Mouse (Mus musculus): ENCODE results near the gene Grip2.
A peak's percentile ranks its signal among the peaks of the same experiment; 100 is the strongest.

The Grip2 gene

DNA sequence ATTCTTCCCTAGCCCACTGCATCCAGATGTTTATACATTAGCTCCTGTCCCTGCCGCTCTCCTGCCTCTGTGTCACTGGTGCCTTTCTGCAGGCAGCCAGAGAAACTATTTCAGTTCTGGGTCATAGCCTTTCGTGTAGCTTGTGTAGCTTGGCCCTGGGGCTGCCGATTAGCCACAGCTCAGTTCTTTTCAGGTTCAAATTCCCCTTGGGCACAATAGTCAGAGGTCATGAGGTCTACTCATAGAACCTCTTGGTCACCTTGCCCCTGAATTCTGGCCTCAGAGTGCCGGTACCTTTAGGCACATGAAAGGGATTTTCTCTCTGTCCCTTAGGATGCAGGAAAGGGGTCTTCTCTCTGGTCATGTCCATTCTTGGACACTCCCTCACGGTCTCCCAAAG is 80.3 kb downstream of the Grip2 start:
- TF ChIP-seq POU5F1 (IDR thresholded peaks at IDR 0.05; ENCODE audit: borderline replicate concordance, low read length), result no peak
- Histone ChIP-seq H3K4me3 (replicated peaks; ENCODE audit: low read length) (no peak overlapping the region), H3K27me3 (ENCODE audit: insufficient read depth, low read length) (no peaks in the 10 kb centered on the region), H3K9me3 (ENCODE audit: low read length) (no peaks in the 10 kb centered on the region), H3K4me1 (replicated peaks; ENCODE audit: low read depth, low read length) (peaks cover 36% of the 10 kb centered on the region), H3K36me3 (ENCODE audit: insufficient read depth, low read length) (peaks cover 97% of the 10 kb centered on the region)

GRCm38 (mm10) chr6:91745947-91746582 is 81.0 kb downstream of the Grip2 start:
- peaks cover 97% of the 10 kb centered on the region for H3K36me3 ChIP-seq (ENCODE audit: insufficient read depth, low read length)
- peaks cover 37% of the 10 kb centered on the region for H3K4me1 ChIP-seq (replicated peaks; ENCODE audit: low read depth, low read length)
- no peak overlapping the region for H3K4me3 ChIP-seq (replicated peaks; ENCODE audit: low read length)
- H3K9me3 ChIP-seq (ENCODE audit: low read length), result no peaks in the 10 kb centered on the region
- no peaks in the 10 kb centered on the region for H3K27me3 ChIP-seq (ENCODE audit: insufficient read depth, low read length)
- TF ChIP-seq CTCF (conservative IDR thresholded peaks at IDR 0.05; ENCODE audit: low read length) (no peak), POU5F1 (IDR thresholded peaks at IDR 0.05; ENCODE audit: borderline replicate concordance, low read length) (no peak), NANOG (IDR thresholded peaks at IDR 0.05; ENCODE audit: borderline replicate concordance, low read length) (no peak)

- Histone ChIP-seq H3K4me3 (replicated peaks; ENCODE audit: low read length) (no peak overlapping the region), H3K9me3 (ENCODE audit: low read length) (no peaks in the 10 kb centered on the region), H3K27me3 (ENCODE audit: insufficient read depth, low read length) (no peaks in the 10 kb centered on the region), H3K4me1 (replicated peaks; ENCODE audit: low read depth, low read length) (peaks cover 45% of the 10 kb centered on the region), H3K36me3 (ENCODE audit: insufficient read depth, low read length) (peaks cover 97% of the 10 kb centered on the region)
- TF ChIP-seq CTCF (conservative IDR thresholded peaks at IDR 0.05; ENCODE audit: low read length), result no peak
- no peak for TF ChIP-seq NANOG (IDR thresholded peaks at IDR 0.05; ENCODE audit: borderline replicate concordance, low read length)
- TF ChIP-seq POU5F1 (IDR thresholded peaks at IDR 0.05; ENCODE audit: borderline replicate concordance, low read length), result no peak
Measured at GRCm38 (mm10) chr6:91745246-91745645, 81.8 kb downstream of the Grip2 start.

GRCm38 (mm10) chr6:91743886-91744285 is 83.2 kb downstream of the Grip2 start:
- Histone ChIP-seq H3K4me1 (replicated peaks; ENCODE audit: low read depth, low read length) (peaks cover 53% of the 10 kb centered on the region), H3K27me3 (ENCODE audit: insufficient read depth, low read length) (no peaks in the 10 kb centered on the region), H3K4me3 (replicated peaks; ENCODE audit: low read length) (no peak overlapping the region), H3K9me3 (ENCODE audit: low read length) (no peaks in the 10 kb centered on the region), H3K36me3 (ENCODE audit: insufficient read depth, low read length) (peaks cover 98% of the 10 kb centered on the region)
- no peak for TF ChIP-seq POU5F1 (IDR thresholded peaks at IDR 0.05; ENCODE audit: borderline replicate concordance, low read length)
- TF ChIP-seq CTCF (conservative IDR thresholded peaks at IDR 0.05; ENCODE audit: low read length), result no peak
- TF ChIP-seq NANOG (IDR thresholded peaks at IDR 0.05; ENCODE audit: borderline replicate concordance, low read length), result no peak

- H3K4me3 ChIP-seq (replicated peaks; ENCODE audit: low read length), result no peak overlapping the region
- no peaks in the 10 kb centered on the region for H3K27me3 ChIP-seq (ENCODE audit: insufficient read depth, low read length)
- H3K4me1 ChIP-seq (replicated peaks; ENCODE audit: low read depth, low read length), result peaks cover 61% of the 10 kb centered on the region
Measured at GRCm38 (mm10) chr6:91742995-91743394, 84.1 kb downstream of the Grip2 start.

GRCm38 (mm10) chr6:91742466-91742865 is 84.6 kb downstream of the Grip2 start:
- no peak overlapping the region for H3K4me3 ChIP-seq (replicated peaks; ENCODE audit: low read length)
- no peaks in the 10 kb centered on the region for H3K27me3 ChIP-seq (ENCODE audit: insufficient read depth, low read length)
- peaks cover 64% of the 10 kb centered on the region for H3K4me1 ChIP-seq (replicated peaks; ENCODE audit: low read depth, low read length)
- no peak for TF ChIP-seq NANOG (IDR thresholded peaks at IDR 0.05; ENCODE audit: borderline replicate concordance, low read length)
- TF ChIP-seq POU5F1 (IDR thresholded peaks at IDR 0.05; ENCODE audit: borderline replicate concordance, low read length), result no peak
- H3K36me3 ChIP-seq (ENCODE audit: insufficient read depth, low read length), result peaks cover 98% of the 10 kb centered on the region
- H3K9me3 ChIP-seq (ENCODE audit: low read length), result no peaks in the 10 kb centered on the region

More at GRCm38 (mm10) chr6:91742995-91743394, 84.1 kb downstream of the Grip2 start:
- Histone ChIP-seq H3K36me3 (ENCODE audit: insufficient read depth, low read length) (peaks cover 98% of the 10 kb centered on the region), H3K9me3 (ENCODE audit: low read length) (no peaks in the 10 kb centered on the region)
- TF ChIP-seq NANOG (IDR thresholded peaks at IDR 0.05; ENCODE audit: borderline replicate concordance, low read length), result no peak
- no peak for TF ChIP-seq CTCF (conservative IDR thresholded peaks at IDR 0.05; ENCODE audit: low read length)
- no peak for TF ChIP-seq POU5F1 (IDR thresholded peaks at IDR 0.05; ENCODE audit: borderline replicate concordance, low read length)

GRCm38 (mm10) chr6:91741046-91741445 is 86.0 kb downstream of the Grip2 start:
- TF ChIP-seq POU5F1 (IDR thresholded peaks at IDR 0.05; ENCODE audit: borderline replicate concordance, low read length) (no peak), CTCF (conservative IDR thresholded peaks at IDR 0.05; ENCODE audit: low read length) (peak; percentile 98)
- Histone ChIP-seq H3K9me3 (ENCODE audit: low read length) (no peaks in the 10 kb centered on the region), H3K27me3 (ENCODE audit: insufficient read depth, low read length) (no peaks in the 10 kb centered on the region), H3K4me3 (replicated peaks; ENCODE audit: low read length) (no peak overlapping the region), H3K36me3 (ENCODE audit: insufficient read depth, low read length) (peaks cover 98% of the 10 kb centered on the region), H3K4me1 (replicated peaks; ENCODE audit: low read depth, low read length) (peaks cover 77% of the 10 kb centered on the region)

DNA sequence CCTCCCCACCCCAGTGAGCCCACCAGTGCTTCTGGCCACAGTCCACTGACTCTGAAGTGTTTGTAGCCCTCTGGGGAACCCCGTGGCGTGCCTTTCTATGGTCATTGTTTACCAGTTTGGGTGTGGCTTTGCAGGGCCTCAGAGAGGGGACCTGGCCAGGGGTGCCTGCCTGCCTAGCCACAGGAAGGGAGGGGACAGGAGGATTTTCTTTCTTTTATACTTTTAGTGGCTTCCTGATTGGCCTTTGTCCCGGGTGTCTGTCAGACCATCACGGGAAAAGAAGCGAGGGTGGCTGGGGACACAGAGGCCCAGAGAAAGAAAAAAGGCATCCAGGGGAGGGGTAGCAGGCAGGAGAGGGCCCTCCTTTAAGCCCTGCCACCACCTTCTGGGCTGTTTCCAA is 89.0 kb downstream of the Grip2 start:
- Histone ChIP-seq H3K4me1 (replicated peaks; ENCODE audit: low read depth, low read length) (peaks cover 86% of the 10 kb centered on the region), H3K9me3 (ENCODE audit: low read length) (no peaks in the 10 kb centered on the region), H3K4me3 (replicated peaks; ENCODE audit: low read length) (no peak overlapping the region), H3K27me3 (ENCODE audit: insufficient read depth, low read length) (no peaks in the 10 kb centered on the region), H3K36me3 (ENCODE audit: insufficient read depth, low read length) (peaks cover 100% of the 10 kb centered on the region)
- TF ChIP-seq CTCF (conservative IDR thresholded peaks at IDR 0.05; ENCODE audit: low read length) (no peak), NANOG (IDR thresholded peaks at IDR 0.05; ENCODE audit: borderline replicate concordance, low read length) (no peak), POU5F1 (IDR thresholded peaks at IDR 0.05; ENCODE audit: borderline replicate concordance, low read length) (no peak)

GRCm38 (mm10) chr6:91737451-91737850 is 89.6 kb downstream of the Grip2 start:
- TF ChIP-seq CTCF (conservative IDR thresholded peaks at IDR 0.05; ENCODE audit: low read length) (no peak), POU5F1 (IDR thresholded peaks at IDR 0.05; ENCODE audit: borderline replicate concordance, low read length) (no peak), NANOG (IDR thresholded peaks at IDR 0.05; ENCODE audit: borderline replicate concordance, low read length) (no peak)
- H3K4me3 ChIP-seq (replicated peaks; ENCODE audit: low read length), result no peak overlapping the region
- H3K9me3 ChIP-seq (ENCODE audit: low read length), result no peaks in the 10 kb centered on the region
- H3K36me3 ChIP-seq (ENCODE audit: insufficient read depth, low read length), result peaks cover 100% of the 10 kb centered on the region
- H3K27me3 ChIP-seq (ENCODE audit: insufficient read depth, low read length), result no peaks in the 10 kb centered on the region
- peaks cover 85% of the 10 kb centered on the region for H3K4me1 ChIP-seq (replicated peaks; ENCODE audit: low read depth, low read length)

All from E14TG2a.4 (cell line).